Mouse (Mus musculus) neural tube, embryonic 15.5 days (tissue): Measurements from ENCODE around the gene Sppl2b. TPM values are rescaled to one million over a fixed set of nuclear protein-coding genes. Genes with fewer than 3 reads are reported as not detected.
"Not testable (repeated sequence)": the region's sequence is repeated elsewhere in the genome, so short reads cannot be mapped to it uniquely, and the experiment has no call there.

Source experiments
- ATAC-seq: fragments of 200-750 bp; cut with Nextera tagmentation; 2 replicates; pipeline ENCODE4 v1.8.0; 2017; ENCODE audit warnings: mild to moderate bottlenecking, moderate TSS enrichment, moderate library complexity; ENCODE audit not compliant: low FRiP score
- H3K27ac ChIP-seq: fragments of 300-500 bp; sonication (generic); replicated peaks from 2 replicates; pipeline ENCODE4 v1.5.1; 2015; ENCODE audit warnings: mild to moderate bottlenecking, inconsistent platforms
- H3K27me3 ChIP-seq: fragments of 300-500 bp; sonication (generic); replicated peaks from 2 replicates; pipeline ENCODE4 v1.6.1; 2015; ENCODE audit warnings: inconsistent platforms
- H3K36me3 ChIP-seq: fragments of 300-500 bp; sonication (generic); 2 replicates; pipeline ENCODE4 v1.6.1; 2015; ENCODE audit warnings: inconsistent platforms
- H3K4me1 ChIP-seq: fragments of 300-500 bp; sonication (generic); 2 replicates; pipeline ENCODE4 v1.6.1; 2015; ENCODE audit warnings: inconsistent platforms
- H3K4me2 ChIP-seq: fragments of 300-500 bp; sonication (generic); 2 replicates; pipeline ENCODE4 v1.6.1; 2015; ENCODE audit warnings: inconsistent platforms, mild to moderate bottlenecking, moderate library complexity
- H3K4me3 ChIP-seq: fragments of 300-500 bp; sonication (generic); replicated peaks from 2 replicates; pipeline ENCODE4 v1.5.1; 2015; ENCODE audit warnings: mild to moderate bottlenecking, inconsistent platforms
- H3K9ac ChIP-seq: fragments of 300-500 bp; sonication (generic); replicated peaks from 2 replicates; pipeline ENCODE4 v1.6.1; 2015; ENCODE audit warnings: mild to moderate bottlenecking, inconsistent platforms
- H3K9me3 ChIP-seq: fragments of 300-500 bp; sonication (generic); replicated peaks from 2 replicates; pipeline ENCODE4 v1.6.1; 2016; ENCODE audit warnings: inconsistent platforms
- WGBS: fragments of 180-500 bp; shearing (Covaris S2); methylation state at CpG from one replicate; pipeline ENCODE4 v1.1.7; 2015; ENCODE audit warnings: mixed read lengths; 5-methylcytosine and 5-hydroxymethylcytosine counted together
- polyA plus RNA-seq: library from polyadenylated mRNA; unstranded; fragments of >200 nt; fragmentation: Nextera tagmentation; extraction: Ambion mirVana; gene quantifications from 2 replicates; pipeline ENCODE4 v1.2.1, GENCODE M21; 2015

Gene Sppl2b
- polyA plus RNA-seq, 1 experiment from 2014 or later = 84.1 TPM

GRCm38 (mm10) chr10:80826151-80827062, 28.7 kb upstream of the Sppl2b start, which contains the start of gene Oaz1:
Gene Oaz1 (plus strand): TSS chr10:80826656.
- ATAC-seq = peak; percentile 98
- H3K9ac ChIP-seq = peak within 1 kb of the TSS; percentile 91
- peak within 1 kb of the TSS; percentile 70 for H3K4me3 ChIP-seq
- peak within 1 kb of the TSS; percentile 95 for H3K27ac ChIP-seq
- no peaks in the 10 kb centered on the region for H3K9me3 ChIP-seq
- peaks cover 37% of the 10 kb centered on the region for H3K4me1 ChIP-seq
- H3K4me2 ChIP-seq = peak within 1 kb of the TSS; percentile 88
- WGBS = under 1% methylated on average over 77 of the region's 82 CpGs
- H3K36me3 ChIP-seq = peaks cover 17% of the 10 kb centered on the region
- no peaks in the 10 kb centered on the region for H3K27me3 ChIP-seq

GRCm38 (mm10) chr10:80827063-80827869, 27.8 kb upstream of the Sppl2b start:
- WGBS = 7% methylated on average over 29 of the region's 29 CpGs
- peak overlapping the region; percentile 70 for H3K4me3 ChIP-seq
- peak overlapping the region; percentile 95 for H3K27ac ChIP-seq
- no peaks in the 10 kb centered on the region for H3K27me3 ChIP-seq
- H3K9ac ChIP-seq = peak overlapping the region; percentile 91
- ATAC-seq = no peak
- peaks cover 22% of the 10 kb centered on the region for H3K36me3 ChIP-seq
- H3K4me2 ChIP-seq = peak overlapping the region; percentile 88
- peaks cover 39% of the 10 kb centered on the region for H3K4me1 ChIP-seq
- H3K9me3 ChIP-seq = no peaks in the 10 kb centered on the region

- peak overlapping the region; percentile 88 for H3K4me2 ChIP-seq
- H3K27ac ChIP-seq = no peak overlapping the region
- peak overlapping the region; percentile 91 for H3K9ac ChIP-seq
- peak overlapping the region; percentile 70 for H3K4me3 ChIP-seq
- no peaks in the 10 kb centered on the region for H3K9me3 ChIP-seq
- WGBS = 81% methylated on average over 10 of the region's 10 CpGs
- peaks cover 22% of the 10 kb centered on the region for H3K36me3 ChIP-seq
- no peak for ATAC-seq
- peaks cover 39% of the 10 kb centered on the region for H3K4me1 ChIP-seq
- H3K27me3 ChIP-seq = no peaks in the 10 kb centered on the region
Observed at GRCm38 (mm10) chr10:80827870-80828420, 27.1 kb upstream of the Sppl2b start.

GRCm38 (mm10) chr10:80828587-80828986, 26.5 kb upstream of the Sppl2b start:
- H3K27me3 ChIP-seq, H3K9ac ChIP-seq, ATAC-seq, H3K9me3 ChIP-seq, H3K27ac ChIP-seq: not testable (repeated sequence)
- Histone ChIP-seq H3K4me3 (peak overlapping the region; percentile 70), H3K4me1 (peaks cover 39% of the 10 kb centered on the region), H3K4me2 (peak overlapping the region; percentile 88), H3K36me3 (peaks cover 26% of the 10 kb centered on the region)
- 86% methylated on average over 9 of the region's 9 CpGs for WGBS

- no peaks in the 10 kb centered on the region for H3K9me3 ChIP-seq
- H3K4me1 ChIP-seq = peaks cover 39% of the 10 kb centered on the region
- no peak overlapping the region for H3K27ac ChIP-seq
- H3K4me2 ChIP-seq = no peak overlapping the region
- no peak overlapping the region for H3K9ac ChIP-seq
- 75% methylated on average over 1 of the region's 1 CpGs for WGBS
- no peak overlapping the region for H3K4me3 ChIP-seq
- peaks cover 16% of the 10 kb centered on the region for H3K27me3 ChIP-seq
- ATAC-seq = no peak
- peaks cover 35% of the 10 kb centered on the region for H3K36me3 ChIP-seq
Observed at GRCm38 (mm10) chr10:80829359-80830278, 25.5 kb upstream of the Sppl2b start.

GRCm38 (mm10) chr10:80831136-80831535, 23.9 kb upstream of the Sppl2b start:
- H3K9me3 ChIP-seq = no peaks in the 10 kb centered on the region
- peaks cover 39% of the 10 kb centered on the region for H3K4me1 ChIP-seq
- peaks cover 40% of the 10 kb centered on the region for H3K36me3 ChIP-seq
- no peak overlapping the region for H3K4me3 ChIP-seq
- ATAC-seq = no peak
- WGBS = 4% methylated on average over 9 of the region's 9 CpGs
- H3K27ac ChIP-seq = no peak overlapping the region
- H3K4me2 ChIP-seq = no peak overlapping the region
- peaks cover 30% of the 10 kb centered on the region for H3K27me3 ChIP-seq
- H3K9ac ChIP-seq = no peak overlapping the region

- Histone ChIP-seq H3K9me3 (no peaks in the 10 kb centered on the region), H3K4me3 (no peak overlapping the region), H3K4me2 (no peak overlapping the region), H3K4me1 (peaks cover 34% of the 10 kb centered on the region), H3K9ac (no peak overlapping the region), H3K27ac (no peak overlapping the region), H3K27me3 (peaks cover 44% of the 10 kb centered on the region), H3K36me3 (peaks cover 40% of the 10 kb centered on the region)
- WGBS = 61% methylated on average over 7 of the region's 7 CpGs
- no peak for ATAC-seq
Observed at GRCm38 (mm10) chr10:80832818-80833217, 22.3 kb upstream of the Sppl2b start.

- Histone ChIP-seq H3K9ac (no peak overlapping the region), H3K9me3 (no peaks in the 10 kb centered on the region), H3K4me3 (no peak overlapping the region), H3K27me3 (peaks cover 44% of the 10 kb centered on the region), H3K4me1 (peaks cover 12% of the 10 kb centered on the region), H3K36me3 (peaks cover 24% of the 10 kb centered on the region), H3K27ac (no peak overlapping the region), H3K4me2 (no peak overlapping the region)
- 48% methylated on average over 30 of the region's 30 CpGs for WGBS
- no peak for ATAC-seq
Observed at GRCm38 (mm10) chr10:80835617-80836016, 19.5 kb upstream of the Sppl2b start.

GRCm38 (mm10) chr10:80836949-80837379, 18.1 kb upstream of the Sppl2b start:
- H3K9ac ChIP-seq = no peak overlapping the region
- no peaks in the 10 kb centered on the region for H3K9me3 ChIP-seq
- no peak overlapping the region for H3K4me3 ChIP-seq
- H3K27me3 ChIP-seq = peaks cover 45% of the 10 kb centered on the region
- H3K27ac ChIP-seq = no peak overlapping the region
- H3K4me1 ChIP-seq = peaks cover 8% of the 10 kb centered on the region; the same call in 1 of the 2 replicates
- no peak overlapping the region for H3K4me2 ChIP-seq
- 45% methylated on average over 7 of the region's 7 CpGs for WGBS
- peaks cover 19% of the 10 kb centered on the region for H3K36me3 ChIP-seq
- no peak for ATAC-seq

- Histone ChIP-seq H3K36me3 (peaks cover 19% of the 10 kb centered on the region), H3K4me2 (no peak overlapping the region), H3K27me3 (peaks cover 54% of the 10 kb centered on the region), H3K4me1 (peaks cover 14% of the 10 kb centered on the region; the same call in 1 of the 2 replicates), H3K9ac (no peak overlapping the region), H3K9me3 (no peaks in the 10 kb centered on the region), H3K27ac (no peak overlapping the region), H3K4me3 (no peak overlapping the region)
- ATAC-seq = no peak
- 11% methylated on average over 2 of the region's 2 CpGs for WGBS
Observed at GRCm38 (mm10) chr10:80837827-80838226, 17.2 kb upstream of the Sppl2b start.
